In genomic region chr14:76505101-76505438, GRCm38 (mm10) we compare ENCODE assay signal across 8 mouse cellular contexts. TPM values are rescaled to one million over a fixed set of nuclear protein-coding genes. Genes with fewer than 3 reads are reported as not detected.
DNase-seq lines count a peak whose midpoint lies in the region; ATAC-seq and TF ChIP-seq lines count a peak whose summit lies in the region.

No protein-coding gene starts in this region.

- TF ChIP-seq CTCF in lung, adult 2 months (IDR thresholded peaks at IDR 0.05; ENCODE audit: insufficient read depth, low read length): no peak

- H3K9me3 ChIP-seq in embryonic facial prominence, embryonic 12.5 days: no peaks in the 10 kb centered on the region
- no peaks in the 10 kb centered on the region for H3K9me3 ChIP-seq in intestine, embryonic 14.5 days (ENCODE audit: control insufficient read depth, low read length)
- no peaks in the 10 kb centered on the region for H3K9me3 ChIP-seq in neural tube, embryonic 13.5 days

- no peak for ATAC-seq in embryonic facial prominence, embryonic 12.5 days (ENCODE audit: insufficient number of reproducible peaks, insufficient read depth, low FRiP score, low TSS enrichment)
- ATAC-seq in intestine, embryonic 14.5 days (replicated peaks; ENCODE audit: low FRiP score, low TSS enrichment, low read depth): no peak
- ATAC-seq in neural tube, embryonic 13.5 days (ENCODE audit: low read depth): no peak

- peak overlapping the region; percentile 100 for H3K27ac ChIP-seq in embryonic facial prominence, embryonic 12.5 days
- H3K27ac ChIP-seq in intestine, embryonic 14.5 days (ENCODE audit: low read depth): peak overlapping the region; percentile 100
- peak overlapping the region; percentile 100 for H3K27ac ChIP-seq in neural tube, embryonic 13.5 days (replicated peaks)

- H3K4me3 ChIP-seq in lung, adult 2 months (replicated peaks; ENCODE audit: extremely low read depth, low read depth, low read length): peak overlapping the region; percentile 95
- H3K4me3 ChIP-seq in embryonic facial prominence, embryonic 12.5 days: peak overlapping the region; percentile 83
- peak overlapping the region; percentile 75 for H3K4me3 ChIP-seq in intestine, embryonic 14.5 days (ENCODE audit: low read depth, low read length)
- H3K4me3 ChIP-seq in neural tube, embryonic 13.5 days: peak overlapping the region; percentile 87

- TF ChIP-seq POLR2A in lung, adult 2 months (IDR thresholded peaks at IDR 0.05; ENCODE audit: borderline replicate concordance, extremely low read depth, low read depth, low read length): no peak

- H3K4me1 ChIP-seq in lung, adult 2 months (ENCODE audit: control insufficient read depth, insufficient read depth, low read length): peaks cover 2% of the 10 kb centered on the region
- H3K4me1 ChIP-seq in embryonic facial prominence, embryonic 12.5 days: peaks cover 18% of the 10 kb centered on the region
- H3K4me1 ChIP-seq in intestine, embryonic 14.5 days (replicated peaks; ENCODE audit: control insufficient read depth, insufficient read depth, low read length): peaks cover 27% of the 10 kb centered on the region
- H3K4me1 ChIP-seq in neural tube, embryonic 13.5 days (replicated peaks): peaks cover 47% of the 10 kb centered on the region

- intact Hi-C loops in gastrocnemius, postnatal 36 days (cut with DNase I): loop anchor here (5.0 to 10.0 kb wide), 2 partner anchors 112 to 240 kb away; no protein-coding TSS in a partner anchor

- H3K36me3 ChIP-seq in embryonic facial prominence, embryonic 12.5 days: peaks cover 25% of the 10 kb centered on the region
- peaks cover 23% of the 10 kb centered on the region for H3K36me3 ChIP-seq in intestine, embryonic 14.5 days (ENCODE audit: control insufficient read depth, insufficient read depth, low read length)
- H3K36me3 ChIP-seq in neural tube, embryonic 13.5 days: peaks cover 24% of the 10 kb centered on the region

- no peaks in the 10 kb centered on the region for H3K27me3 ChIP-seq in embryonic facial prominence, embryonic 12.5 days
- no peaks in the 10 kb centered on the region for H3K27me3 ChIP-seq in intestine, embryonic 14.5 days (replicated peaks; ENCODE audit: control insufficient read depth, insufficient read depth, low read length)
- H3K27me3 ChIP-seq in neural tube, embryonic 13.5 days: no peaks in the 10 kb centered on the region

- peak overlapping the region; percentile 98 for H3K9ac ChIP-seq in embryonic facial prominence, embryonic 12.5 days
- peak overlapping the region; percentile 100 for H3K9ac ChIP-seq in intestine, embryonic 14.5 days (ENCODE audit: low read length)
- H3K9ac ChIP-seq in neural tube, embryonic 13.5 days: peak overlapping the region; percentile 100

- peak overlapping the region; percentile 93 for H3K4me2 ChIP-seq in embryonic facial prominence, embryonic 12.5 days (replicated peaks)
- peak overlapping the region; percentile 95 for H3K4me2 ChIP-seq in intestine, embryonic 14.5 days (ENCODE audit: low read length)
- peak overlapping the region; percentile 98 for H3K4me2 ChIP-seq in neural tube, embryonic 13.5 days

- 3% methylated on average over 10 of the region's 10 CpGs for WGBS in lung, adult 2 months
- WGBS in embryonic facial prominence, embryonic 12.5 days: under 1% methylated on average over 10 of the region's 10 CpGs
- under 1% methylated on average over 10 of the region's 10 CpGs for WGBS in intestine, embryonic 14.5 days
- WGBS in neural tube, embryonic 13.5 days: 1% methylated on average over 10 of the region's 10 CpGs

- DNase-seq in lung, adult 2 months: no peak
- DNase-seq in lung, adult 18-20 months: no peak
- DNase-seq in intestine, embryonic 14.5 days (ENCODE audit: low spot score): no peak
- DNase-seq in thymus, adult 18-20 months: no peak
- DNase-seq in gastrocnemius, postnatal 36 days: no peak
- DNase-seq in right cerebral cortex, adult 2 months (ENCODE audit: low spot score in 2 of 2): no peak

RNA-seq across cellular contexts. Expression of gene Serp2, which starts 51.6 kb away (rescaled TPM):
- 2.9 and 3.1 TPM in 2 replicates for polyA plus RNA-seq in lung, adult 2 months (2012; rRNA removed)
- 23.3 and 24.3 TPM in 2 replicates for polyA plus RNA-seq in embryonic facial prominence, embryonic 12.5 days (2016; fragmentation: Nextera tagmentation; extraction: Ambion mirVana)
- 13.0 and 13.6 TPM in 2 replicates for polyA plus RNA-seq in intestine, embryonic 14.5 days (2014; fragmentation: Nextera tagmentation; extraction: Ambion mirVana)
- 129 and 142 TPM in 2 replicates for polyA plus RNA-seq in neural tube, embryonic 13.5 days (2015; fragmentation: Nextera tagmentation; extraction: Ambion mirVana)
- under 1 TPM; 0.36 to 0.37 TPM for total RNA-seq in gastrocnemius, postnatal 36 days (2021)
